Mouse (Mus musculus) inflammation-experienced regulatory T-cells, adult 6 months (primary cell): Measurements from ENCODE around the gene Slc25a33. TPM values are rescaled to one million over a fixed set of nuclear protein-coding genes. Genes with fewer than 3 reads are reported as not detected.
A peak's percentile ranks its signal among the peaks of the same experiment; 100 is the strongest.
"Not testable (repeated sequence)": the region's sequence is repeated elsewhere in the genome, so short reads cannot be mapped to it uniquely, and the experiment has no call there.

Source experiments
- ATAC-seq: one replicate; pipeline ENCODE4 v1.8.0; 2017
- polyA plus RNA-seq, 3 experiments: library from polyadenylated mRNA; unstranded; fragments of 100-300 nt; shearing (Covaris generic); gene quantifications; one replicate each; pipeline ENCODE4 v1.2.1; 2017

Slc25a33 gene
- polyA plus RNA-seq = 1 to 10 TPM; 2.5 to 7.1 (median 3.4) TPM

DNA sequence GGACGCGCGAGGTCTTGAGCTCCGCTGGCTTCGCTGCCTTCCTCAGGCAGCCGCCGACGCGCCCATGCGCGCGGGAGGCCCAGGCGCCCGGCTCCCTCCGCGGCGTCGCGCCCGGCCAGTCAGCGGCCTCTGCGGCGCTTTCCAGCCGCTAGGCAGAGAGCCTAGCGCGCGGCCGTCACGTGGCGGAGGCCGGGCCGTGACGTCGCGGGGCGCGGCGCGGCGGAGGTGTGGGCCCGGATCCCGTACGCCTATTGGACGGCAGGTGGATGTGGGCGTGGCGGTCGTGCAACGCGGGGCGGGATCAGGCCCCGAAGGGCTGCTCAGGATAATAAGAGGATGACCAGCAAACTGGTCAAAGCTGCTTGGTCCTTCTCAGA is at the start of gene Slc25a33:
Gene Slc25a33, minus strand, starts transcription at position 184 of the 377 bp plus-strand sequence.
- peak; percentile 96 for ATAC-seq

DNA sequence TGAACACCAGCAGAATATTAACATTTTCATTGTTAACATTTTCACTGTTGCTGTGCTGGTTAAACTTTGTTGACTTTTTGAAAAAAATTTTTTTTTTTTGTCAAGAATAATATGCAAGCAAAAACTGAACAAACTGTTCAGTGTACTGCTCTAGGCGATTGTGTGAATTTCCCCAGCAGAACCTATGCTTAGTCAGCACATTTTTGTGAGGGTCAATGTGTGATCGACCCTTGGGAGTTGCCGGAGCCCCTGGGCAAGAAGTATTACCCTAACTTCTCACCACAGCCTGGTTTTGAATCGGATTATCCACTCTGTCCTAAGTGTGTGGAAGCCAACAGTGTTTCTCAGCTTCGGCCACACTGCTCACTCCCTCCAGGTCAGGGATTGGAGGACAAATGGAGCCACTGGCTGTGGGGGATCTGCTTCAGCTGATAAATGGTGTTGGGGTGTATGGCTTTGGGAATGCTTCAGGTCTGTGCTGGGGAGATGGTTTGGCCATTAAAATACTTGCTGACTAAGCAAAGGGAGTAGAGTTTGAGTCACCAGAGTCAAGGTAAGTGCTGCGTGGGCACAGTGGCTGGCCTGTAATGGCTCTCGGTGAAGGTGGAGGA is 48.6 kb upstream of the Slc25a33 start:
- ATAC-seq = no peak

DNA sequence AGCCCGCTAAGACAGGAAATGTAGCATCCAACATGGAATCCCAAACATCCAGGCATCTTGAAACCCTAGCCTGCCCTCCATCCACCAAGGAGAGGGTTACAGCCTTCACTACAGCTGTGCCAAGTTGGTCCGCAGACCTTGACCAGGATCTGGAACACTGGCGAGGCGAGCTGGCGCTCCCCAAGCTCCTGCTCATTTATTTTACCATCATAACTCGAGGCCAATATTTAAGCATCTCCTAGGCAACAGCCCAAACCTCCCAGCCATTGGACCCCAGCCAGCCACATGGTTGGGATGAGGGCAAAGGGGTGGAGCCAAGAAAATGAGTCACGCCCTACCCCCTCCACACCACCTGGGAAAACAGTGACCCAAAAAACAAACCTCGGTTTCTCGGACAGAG is 48.0 kb upstream of the Slc25a33 start:
- ATAC-seq = no peak

DNA sequence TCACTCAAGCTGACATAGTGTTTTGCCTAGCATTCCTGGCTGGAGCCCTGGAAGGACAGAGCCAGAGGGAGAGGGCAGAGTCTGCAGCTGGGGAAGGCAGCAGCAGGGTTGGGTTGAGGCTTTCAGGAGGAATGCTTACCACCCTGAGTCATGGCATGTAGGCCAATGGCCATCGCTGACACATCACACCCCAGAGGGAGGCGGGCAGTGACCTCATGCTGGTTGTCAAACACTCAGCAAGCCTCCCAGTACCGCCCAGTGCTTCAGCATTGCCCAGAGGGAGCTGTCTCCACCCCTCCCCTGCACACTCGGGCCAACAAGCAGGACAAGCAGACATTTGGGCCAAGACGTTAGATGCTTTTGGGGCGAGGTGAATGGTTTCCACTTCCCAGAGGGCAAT is 46.5 kb upstream of the Slc25a33 start:
- no peak for ATAC-seq

DNA sequence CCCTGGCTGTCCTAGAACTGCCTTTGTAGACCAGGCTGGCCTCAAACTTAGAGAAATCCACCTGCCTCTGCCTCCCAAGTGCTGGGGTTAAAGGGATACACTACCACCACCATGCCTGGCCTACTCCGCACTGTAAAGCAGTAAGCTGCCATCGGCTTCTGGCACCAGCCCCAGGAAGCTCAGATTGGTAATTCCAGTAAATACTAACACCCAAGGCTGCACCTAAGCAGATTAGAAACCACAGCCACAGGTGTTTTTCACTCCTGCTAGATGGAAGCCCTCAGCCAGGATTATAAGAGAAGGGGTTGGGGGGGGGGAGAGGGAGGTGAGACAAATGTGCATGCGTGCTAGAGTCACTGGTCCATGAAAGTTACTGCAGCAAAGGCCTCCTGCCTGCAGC is 45.1 kb upstream of the Slc25a33 start:
- no peak for ATAC-seq

DNA sequence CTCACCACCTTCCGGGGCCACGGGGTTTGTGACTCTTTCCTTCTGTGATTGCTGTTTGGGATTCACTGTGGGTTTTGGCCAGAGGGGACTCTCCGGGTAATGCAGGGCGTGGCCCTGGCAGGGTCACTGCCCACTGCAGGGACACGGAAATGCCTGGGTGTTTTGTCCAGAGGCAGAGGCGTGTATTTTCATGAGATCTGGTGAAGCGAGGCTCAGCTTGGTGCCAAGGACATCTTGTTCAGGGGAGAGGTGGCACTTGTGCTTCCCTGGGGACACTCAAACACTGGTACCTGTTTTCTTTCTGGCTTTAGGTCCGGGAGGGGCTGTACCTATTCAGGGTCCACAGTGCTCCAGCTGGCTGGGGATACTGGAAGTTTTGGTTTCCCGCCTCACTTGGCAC is 42.5 kb upstream of the Slc25a33 start:
- ATAC-seq = no peak

DNA sequence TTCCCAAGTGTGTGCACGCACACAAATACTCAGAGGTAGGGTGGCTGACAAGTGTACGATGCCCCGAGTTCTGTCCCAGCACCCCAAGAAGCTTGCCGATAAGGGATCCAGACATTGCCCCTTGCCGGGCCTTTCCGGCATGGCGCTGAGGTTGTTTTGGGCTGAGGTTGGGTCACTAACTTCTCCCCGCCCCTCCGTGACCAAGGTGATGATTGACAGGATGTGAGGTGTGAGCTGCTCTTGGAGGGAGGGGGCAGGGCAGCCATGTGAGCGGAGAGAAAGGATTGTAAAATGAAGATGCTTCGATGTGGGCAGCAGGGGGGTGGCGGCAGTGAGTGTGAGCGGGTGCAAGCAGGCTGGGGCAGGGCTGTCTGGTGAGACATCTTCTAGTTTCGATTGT is 41.5 kb upstream of the Slc25a33 start:
- ATAC-seq = no peak

DNA sequence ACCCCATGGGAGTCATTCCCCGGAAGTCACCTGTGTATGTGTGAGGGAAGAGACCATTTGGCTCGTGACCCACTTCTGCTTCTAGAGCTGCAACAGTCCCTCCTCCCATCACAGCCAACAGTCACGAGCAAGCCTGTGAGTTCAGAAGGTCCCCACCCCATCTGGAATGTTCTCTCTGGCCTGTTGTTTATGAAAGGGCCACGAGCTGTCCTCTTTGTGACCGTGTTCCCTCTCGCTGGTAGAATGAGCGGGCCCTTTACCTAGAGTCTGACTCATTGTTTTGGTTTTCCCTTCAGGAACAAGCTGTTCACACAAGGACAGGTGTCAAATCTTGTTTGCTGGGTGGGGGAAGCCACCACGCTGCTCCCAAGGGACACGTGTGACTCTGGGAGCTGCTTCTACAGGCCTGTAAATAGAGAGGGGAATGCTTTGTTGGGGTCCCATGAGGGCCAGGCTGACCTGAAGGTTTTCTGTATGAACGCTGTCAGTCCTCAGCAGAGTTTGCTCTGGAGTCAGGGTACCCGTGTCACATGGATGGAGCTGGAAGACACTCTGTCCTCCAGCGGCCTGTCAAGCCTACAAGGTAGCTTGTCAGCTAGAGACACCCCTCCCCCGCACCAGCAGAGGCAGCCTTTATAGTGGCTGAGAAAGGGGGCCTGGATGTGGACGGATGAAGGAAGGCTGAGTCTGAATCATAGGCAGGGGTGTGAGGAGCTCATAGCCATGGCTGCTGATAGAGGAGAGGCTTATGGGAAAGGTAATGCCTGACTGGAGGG is 39.5 kb upstream of the Slc25a33 start:
- ATAC-seq = no peak

DNA sequence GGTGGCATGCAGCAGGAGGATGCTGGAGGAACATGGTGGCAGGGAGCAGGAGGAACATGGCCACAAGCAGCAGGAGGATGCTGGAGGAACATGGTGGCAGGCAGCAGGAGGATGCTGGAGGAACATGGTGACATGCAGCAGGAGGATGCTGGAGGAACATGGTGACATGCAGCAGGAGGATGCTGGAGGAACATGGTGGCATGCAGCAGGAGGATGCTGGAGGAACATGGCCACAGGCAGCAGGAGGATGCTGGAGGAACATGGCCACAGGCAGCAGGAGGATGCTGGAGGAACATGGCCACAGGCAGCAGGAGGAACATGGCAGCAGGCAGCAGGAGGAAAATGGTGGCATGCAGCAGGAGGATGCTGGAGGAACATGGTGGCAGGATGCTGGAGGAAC is 36.3 kb upstream of the Slc25a33 start:
- not testable (repeated sequence) for ATAC-seq

DNA sequence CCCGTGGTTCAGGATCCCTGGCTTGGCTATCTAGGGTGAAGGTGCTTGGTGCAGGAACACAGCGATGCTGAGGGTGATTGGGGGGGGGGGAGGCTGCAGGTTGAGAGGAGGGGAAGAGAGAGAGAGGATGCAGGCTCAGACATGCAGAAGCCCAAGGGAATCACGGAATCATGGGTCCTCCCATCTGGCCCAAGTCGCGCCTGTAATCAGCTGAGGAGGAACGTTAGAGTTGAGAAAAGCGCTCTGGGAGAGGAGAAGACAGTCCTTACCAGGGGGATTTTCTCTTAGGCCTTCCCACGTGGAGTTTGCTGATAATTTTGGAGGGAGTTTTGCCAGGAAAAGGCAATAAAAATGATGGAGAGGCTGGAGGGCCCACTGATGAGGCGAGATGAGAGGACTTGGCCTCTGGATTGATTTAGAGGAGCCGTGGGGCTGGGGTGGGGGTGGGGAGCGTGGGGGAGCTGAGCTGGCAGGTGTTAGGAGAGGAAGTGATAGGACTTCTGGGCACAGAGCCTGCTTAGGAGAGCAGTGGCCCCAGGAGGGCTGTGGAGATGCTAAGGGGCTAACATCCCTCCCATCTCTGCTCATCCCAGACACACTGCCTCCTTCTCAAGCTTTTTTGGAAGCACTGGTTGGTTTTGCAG is 34.6 kb upstream of the Slc25a33 start:
- no peak for ATAC-seq

DNA sequence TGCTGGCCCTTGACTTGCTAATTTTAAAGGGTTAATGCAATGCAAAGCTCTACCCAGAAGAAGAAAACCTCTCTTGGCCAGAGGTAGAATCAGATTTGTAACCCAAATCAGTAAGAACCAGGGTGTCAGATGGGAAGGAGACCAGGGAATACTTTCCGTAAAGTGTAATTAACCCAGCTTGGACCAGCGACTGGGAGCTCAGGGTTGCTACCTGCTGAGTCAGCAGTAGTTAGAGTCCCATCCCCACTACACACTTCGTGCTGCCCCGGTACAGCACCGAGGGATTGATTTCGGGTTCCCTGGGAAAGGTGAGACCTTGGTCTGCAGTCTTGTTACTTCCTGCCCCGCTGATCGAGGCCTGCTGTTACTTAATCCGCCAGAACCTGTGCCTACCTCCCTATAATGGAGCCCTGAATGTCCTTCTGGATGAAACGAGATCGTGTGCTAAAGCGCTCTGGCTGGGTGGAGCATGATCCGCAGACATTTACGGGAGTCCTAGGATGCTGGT is 34.0 kb upstream of the Slc25a33 start:
- no peak for ATAC-seq

DNA sequence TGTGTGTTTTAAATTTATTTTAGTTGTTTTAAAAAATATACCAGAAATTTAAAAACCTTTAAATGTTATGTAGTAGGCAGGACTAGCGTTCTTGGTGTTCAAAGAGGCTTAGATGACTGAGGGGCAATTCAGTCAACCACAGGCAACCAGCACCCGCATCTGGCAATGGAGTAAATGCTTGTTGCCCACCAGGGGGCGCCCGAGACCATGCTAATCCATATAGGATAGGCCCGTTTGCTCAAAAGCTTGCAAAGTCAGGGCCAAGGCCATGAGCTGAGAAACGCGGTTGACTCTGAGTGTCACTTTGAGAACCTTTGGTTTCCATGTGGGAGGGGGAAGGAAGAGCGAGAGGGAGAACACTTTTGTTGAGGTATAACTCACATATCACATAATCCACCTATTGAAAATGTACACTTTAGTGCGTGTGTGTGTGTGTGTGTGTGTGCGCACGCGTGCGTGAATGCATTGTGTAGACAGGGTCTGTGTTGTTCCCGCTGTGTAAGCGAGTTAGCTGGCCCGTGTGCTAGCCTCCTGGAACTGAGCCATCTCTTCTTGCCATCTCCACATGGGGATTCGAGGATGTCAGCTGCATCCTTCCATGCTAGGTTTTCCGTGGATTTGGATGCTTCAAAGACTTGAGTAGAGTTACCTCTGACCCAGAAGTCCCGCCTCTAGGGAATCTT is 32.8 kb upstream of the Slc25a33 start:
- ATAC-seq = peak; percentile 60

DNA sequence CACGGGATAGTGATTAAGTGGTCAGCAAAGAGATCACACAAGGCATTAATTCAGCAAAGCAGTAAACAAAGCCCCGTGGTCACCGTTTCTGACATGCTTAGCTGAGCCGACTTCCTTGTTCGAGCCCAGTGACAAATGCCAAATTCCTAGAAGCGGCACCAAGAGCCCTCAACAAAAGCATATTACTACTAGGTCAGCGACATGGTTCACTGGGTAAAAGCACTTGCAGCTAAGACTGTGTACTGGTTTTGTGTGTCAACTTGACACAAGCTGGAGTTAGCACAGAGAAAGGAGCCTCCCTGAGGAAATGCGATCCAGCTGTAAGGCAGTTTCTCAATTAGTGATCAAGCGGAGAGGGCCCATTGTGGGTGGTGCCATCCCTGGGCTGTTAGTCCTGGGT is 28.2 kb upstream of the Slc25a33 start:
- ATAC-seq = no peak

DNA sequence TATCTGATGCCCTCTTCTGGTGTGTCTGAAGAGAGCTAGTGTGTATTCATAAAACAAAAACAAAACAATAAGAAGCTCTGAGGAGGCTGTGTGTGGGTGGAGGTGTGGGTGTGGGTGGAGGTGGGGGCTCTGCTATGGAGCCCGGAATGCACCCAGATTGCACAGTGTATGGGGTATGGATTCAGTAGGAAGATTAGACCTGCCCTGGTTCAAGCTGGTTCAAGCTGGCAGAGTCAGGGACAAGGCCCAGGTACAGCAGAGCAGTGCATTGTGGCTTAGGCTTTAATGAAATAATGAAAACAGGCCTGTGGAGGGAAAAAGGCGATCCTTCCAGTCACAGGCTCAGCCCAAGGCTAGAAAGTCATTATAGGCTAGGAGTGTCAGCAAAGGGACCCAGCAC is 26.5 kb upstream of the Slc25a33 start:
- ATAC-seq = no peak

DNA sequence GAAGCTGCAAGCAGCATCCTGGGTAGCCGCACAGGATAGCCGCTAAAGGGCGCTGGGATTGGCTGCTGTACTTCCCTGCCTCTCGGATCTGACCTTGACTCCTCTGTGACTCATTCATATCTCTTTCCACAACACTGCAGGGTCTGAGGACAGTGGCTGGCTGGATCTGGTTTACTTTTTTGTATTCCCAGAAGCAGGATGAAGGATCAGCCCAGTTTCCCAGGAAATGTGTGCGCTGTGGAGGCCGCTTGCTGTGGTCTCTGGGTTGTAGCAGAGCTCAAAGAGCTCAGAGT is 26.0 kb upstream of the Slc25a33 start:
- ATAC-seq = no peak

DNA sequence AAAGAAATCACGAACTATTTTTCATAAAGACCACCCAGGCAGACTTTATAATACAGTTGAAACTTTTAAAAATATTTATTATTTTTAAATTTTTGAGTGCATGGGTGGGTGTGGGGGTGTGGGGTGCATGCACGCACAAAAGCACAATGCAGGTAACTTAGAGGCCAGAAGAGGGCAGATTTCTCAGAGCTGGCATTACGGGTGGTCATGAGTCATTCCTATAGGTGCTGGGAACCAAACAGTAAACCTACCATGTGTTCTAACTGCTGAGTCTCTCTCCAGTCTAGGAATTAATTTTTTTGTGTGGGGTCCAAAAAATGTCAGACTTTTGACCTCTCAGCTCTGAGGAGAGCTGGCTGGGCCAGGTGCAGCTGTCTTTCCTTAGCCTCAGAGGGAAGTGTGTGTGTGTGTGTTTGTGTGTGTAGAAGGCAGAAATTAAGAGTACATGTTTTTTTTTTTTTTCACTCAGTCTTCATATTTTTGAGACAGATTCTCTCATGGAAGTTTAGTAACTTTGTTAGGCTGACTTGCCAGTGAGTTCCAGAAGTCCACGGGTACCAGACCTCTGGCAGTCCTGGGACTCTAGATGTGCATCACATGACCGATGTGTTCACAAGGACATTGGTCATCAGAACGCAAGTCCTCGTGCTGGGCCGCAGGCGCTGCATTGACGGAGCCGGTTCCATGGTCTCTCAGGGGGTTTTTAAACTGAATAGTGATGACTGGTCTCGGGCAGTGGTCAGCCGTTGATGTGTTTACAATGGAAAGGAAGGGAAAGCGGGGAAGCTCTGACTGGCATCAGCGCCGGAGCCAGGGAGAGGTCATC is 25.5 kb upstream of the Slc25a33 start:
- ATAC-seq = no peak

DNA sequence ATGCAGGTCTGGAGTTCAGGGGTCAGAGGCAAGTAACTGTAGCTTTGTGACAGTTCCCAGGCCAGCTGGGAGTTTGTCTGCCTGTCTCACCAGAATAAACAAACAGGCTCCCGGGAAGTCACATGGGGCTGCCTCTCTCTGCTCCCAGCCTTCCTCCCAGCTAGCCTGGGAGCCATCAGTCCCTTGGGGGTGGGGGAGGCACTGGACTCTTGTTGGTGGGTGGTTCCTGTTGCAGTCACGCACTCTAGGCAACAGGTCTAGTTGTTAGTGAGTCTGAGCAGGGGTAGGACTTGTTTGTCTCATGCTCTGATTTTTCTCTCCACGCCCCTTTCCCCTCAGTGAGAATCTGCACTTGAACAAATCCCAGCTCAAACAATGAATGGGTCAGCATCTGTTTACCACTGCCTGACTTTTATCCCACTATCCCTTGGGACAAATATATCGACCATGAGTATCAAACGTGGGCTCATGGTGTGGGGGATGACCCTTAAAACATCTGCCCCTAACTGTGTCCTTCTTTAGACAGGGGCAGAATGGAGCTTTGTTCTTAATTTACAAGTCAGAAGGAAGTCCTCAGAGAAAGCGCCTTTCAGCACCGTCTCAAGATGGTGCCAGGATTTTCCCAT is 24.7 kb upstream of the Slc25a33 start:
- ATAC-seq = no peak

DNA sequence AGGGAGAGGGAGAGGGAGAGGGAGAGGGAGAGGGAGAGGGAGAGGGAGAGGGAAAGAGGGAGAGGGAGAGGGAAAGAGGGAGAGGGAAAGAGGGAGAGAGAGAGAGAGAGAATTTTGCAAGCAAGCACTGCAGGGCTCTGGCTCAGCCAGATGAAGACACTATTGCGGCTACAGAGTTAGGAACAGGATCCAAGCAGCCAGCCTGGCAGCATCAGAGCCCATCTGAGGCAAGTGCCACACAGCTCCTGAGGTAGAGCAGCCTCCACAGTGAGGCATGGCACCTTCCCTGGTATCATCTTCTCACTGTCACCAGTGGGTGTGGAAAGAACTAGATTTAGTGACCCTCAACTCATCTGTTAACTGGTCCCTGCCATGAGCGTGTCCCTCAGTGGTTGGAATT is 24.0 kb upstream of the Slc25a33 start:
- no peak for ATAC-seq

DNA sequence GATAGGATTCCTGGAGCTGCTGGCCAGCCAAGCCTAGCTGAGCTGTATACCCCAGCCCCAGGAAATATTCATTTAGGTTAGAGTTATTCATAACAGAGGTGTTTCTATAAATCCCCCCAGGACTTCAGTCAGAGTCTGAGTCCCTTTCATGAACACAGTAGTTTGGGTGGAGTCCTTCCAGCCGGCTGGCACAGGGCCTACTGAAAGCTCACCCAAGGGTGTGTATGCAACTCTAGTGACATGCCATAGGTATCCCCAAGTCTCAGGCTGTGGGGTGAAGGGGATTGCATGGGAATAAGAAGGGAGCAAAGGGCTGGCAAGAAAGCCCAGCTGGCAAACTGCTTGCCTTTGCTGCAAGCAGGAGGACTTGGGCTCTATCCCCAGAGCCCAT is 23.1 kb upstream of the Slc25a33 start:
- ATAC-seq = no peak

DNA sequence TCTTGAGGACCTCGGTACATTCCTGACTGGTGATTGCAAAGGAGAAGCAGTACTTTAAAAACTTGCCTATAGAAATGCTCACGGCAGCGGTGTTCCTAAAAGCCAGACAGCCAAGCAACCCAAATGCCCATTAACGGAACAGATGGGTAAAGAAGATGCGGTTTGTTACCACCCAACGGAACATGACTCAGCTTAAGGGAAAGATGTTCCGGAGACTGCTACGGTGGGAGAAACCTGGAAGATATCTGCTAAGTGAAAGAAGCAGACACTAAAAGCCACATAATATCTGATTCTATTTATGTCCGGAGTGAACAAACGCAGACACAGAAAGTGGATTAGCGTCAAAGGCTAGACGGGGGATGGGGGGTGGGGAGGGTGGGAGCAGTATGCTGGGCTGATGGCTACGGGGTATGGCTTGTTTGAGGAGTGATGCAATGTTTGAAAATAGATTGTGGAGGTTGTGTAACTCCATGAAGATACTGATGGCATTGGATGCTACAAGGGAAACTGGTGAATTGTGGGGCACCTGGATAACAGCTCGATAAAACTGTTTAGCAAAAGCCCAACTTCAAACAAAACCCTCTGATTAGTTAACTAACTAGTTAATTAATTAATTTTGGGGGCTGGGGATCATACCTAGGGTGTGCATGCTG is 22.6 kb upstream of the Slc25a33 start:
- ATAC-seq = no peak

DNA sequence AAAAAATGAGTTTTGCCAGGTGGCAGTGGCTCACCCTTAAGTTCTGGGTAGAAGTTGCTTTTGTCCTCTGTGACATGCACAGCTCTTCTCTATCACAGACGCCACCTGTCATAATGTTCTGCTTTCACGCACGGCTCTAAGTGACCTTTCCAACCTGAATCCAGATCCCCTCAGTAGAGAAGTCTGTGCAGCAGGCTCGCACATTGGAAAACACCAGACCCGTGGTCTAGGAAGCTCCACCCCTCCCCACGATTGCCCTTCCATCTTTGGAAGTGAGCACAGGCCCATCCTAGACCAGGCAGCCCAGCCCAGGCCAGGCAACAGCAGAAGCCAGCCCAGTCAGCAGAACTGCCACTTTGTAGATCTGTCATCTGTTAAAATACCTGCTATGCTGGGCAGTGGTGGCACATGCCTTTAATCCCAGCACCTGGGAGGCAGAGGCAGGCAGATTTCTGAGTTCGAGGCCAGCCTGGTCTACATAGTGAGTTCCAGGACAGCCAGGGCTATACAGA is 20.9 kb upstream of the Slc25a33 start:
- no peak for ATAC-seq

DNA sequence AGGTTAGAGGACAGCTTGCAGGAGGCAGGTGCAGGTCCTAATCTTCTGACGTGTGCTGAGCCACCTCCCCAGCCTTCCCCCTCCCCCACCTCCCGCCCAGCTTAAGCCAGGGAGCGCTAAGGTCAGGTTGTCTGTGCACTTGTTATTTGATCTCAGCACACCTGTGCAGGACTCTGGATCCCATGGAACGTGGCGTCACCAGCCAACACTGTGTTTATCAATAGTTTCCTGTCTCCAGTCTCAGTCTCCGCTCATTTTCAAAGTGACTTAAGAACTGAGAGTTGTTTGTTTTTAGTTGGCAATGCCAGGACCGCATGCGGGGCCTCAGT is 19.9 kb upstream of the Slc25a33 start:
- ATAC-seq = no peak
